Mouse (Mus musculus): ENCODE results near the gene Zfp989. TPM values are rescaled to one million over a fixed set of nuclear protein-coding genes. Genes with fewer than 3 reads are reported as not detected.

Gene Zfp989
- total and polyA plus RNA-seq, 3 experiments = not detected

Other genes with a start within 250 kb of the Zfp989 start
- not detected for gene Gm21411, start 62.4 kb upstream of the Zfp989 start, total RNA-seq (2021)
- gene Gm21411, start 62.4 kb upstream of the Zfp989 start, polyA plus RNA-seq (2012; rRNA removed) = not detected in 2 replicates
- under 1 TPM; 0.50 to 0.75 TPM for gene Rex2, start 49.9 kb downstream of the Zfp989 start, total RNA-seq (2021)
- gene Rex2, start 49.9 kb downstream of the Zfp989 start, polyA plus RNA-seq (2012; rRNA removed) = 0.06 TPM in 1 of 2 replicates, not detected in the other
- 1 to 10 TPM; 4.3 to 4.7 TPM for gene Zfp991, start 160.1 kb downstream of the Zfp989 start, total RNA-seq (2021)
- gene Zfp991, start 160.1 kb downstream of the Zfp989 start, polyA plus RNA-seq (2012; rRNA removed) = 0.14 and 0.59 TPM in 2 replicates

Measured in heart, adult 2 months (tissue).